Mouse (Mus musculus): ENCODE measurements around the gene Itga9. TPM values are rescaled to one million over a fixed set of nuclear protein-coding genes. Genes with fewer than 3 reads are reported as not detected.

Gene Itga9
- total RNA-seq, 4 experiments from 2014 or later: 5.6 to 6.3 (median 6.1) TPM

- no peak for DNase-seq (ENCODE audit: low spot score in 2 of 2)
Observed at GRCm38 (mm10) chr9:118686166-118686961, 79.9 kb downstream of the Itga9 start.

DNA sequence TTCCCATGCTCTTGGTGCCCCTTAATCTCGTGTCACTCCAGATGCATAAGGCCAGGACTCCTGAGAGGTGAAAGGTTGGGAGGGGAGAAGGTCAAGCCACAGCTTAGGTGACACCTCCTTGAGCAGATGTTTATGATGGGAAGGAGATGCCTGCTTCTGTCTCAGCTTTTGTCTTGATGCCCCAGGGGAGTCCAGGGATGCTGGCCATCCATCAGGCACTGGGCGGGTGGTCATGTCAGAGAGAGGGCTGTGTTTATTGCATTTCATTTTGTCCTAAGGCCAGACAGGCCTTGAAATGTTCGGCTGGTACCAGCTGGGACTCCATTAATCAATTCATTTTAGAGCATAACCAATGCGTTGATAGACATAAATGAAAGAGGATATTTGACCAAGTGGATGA is 81.8 kb downstream of the Itga9 start:
- DNase-seq (ENCODE audit: low spot score in 2 of 2): no peak

- DNase-seq (ENCODE audit: low spot score in 2 of 2): no peak
Observed at GRCm38 (mm10) chr9:118688921-118689451, 82.5 kb downstream of the Itga9 start.

GRCm38 (mm10) chr9:118693256-118693655 is 86.8 kb downstream of the Itga9 start:
- DNase-seq (ENCODE audit: low spot score in 2 of 2): peak in 1 of 2 experiments; percentile 78

- no peak for DNase-seq (ENCODE audit: low spot score in 2 of 2)
Observed at GRCm38 (mm10) chr9:118694420-118694825, 87.9 kb downstream of the Itga9 start.

DNA sequence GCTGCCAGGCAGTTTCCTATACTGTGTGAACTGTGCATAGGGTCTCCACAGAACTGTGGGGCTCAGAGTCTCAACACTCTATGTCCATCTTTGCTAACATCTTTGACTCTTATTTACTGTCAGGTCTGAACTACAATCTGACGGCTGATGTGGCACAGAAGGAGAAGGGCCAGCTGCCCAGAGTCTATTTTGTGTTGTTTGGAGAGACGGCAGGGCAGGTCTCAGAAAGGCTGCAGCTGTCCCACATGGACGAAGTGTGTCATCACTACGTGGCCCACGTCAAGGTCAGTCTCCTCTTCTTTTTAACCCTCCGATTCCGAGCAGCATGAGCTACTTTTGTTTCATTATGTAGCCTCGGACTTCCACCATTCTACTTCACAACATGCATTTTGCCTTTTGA is 91.7 kb downstream of the Itga9 start:
- no peak for DNase-seq (ENCODE audit: low spot score in 2 of 2)

DNA sequence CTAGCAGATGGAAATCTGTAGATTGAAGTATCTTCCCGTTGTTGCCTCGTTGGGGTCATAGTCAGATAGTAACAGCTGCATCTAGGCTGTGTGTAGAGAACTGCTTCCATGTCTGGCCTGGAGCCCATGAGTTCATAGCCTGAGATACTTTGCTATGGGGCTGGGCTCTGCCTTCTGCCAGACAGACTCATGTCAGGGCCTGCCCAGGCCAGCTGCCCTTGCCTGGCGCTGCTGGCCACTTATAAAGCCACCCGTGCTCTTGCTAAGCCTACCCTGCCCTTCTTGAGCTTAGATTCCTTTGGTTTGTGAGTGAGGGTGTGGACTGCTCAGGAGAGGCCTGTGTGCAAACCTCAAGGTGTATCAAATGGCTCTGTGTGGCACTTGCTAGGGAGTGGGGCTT is 93.2 kb downstream of the Itga9 start:
- DNase-seq (ENCODE audit: low spot score in 2 of 2): no peak

GRCm38 (mm10) chr9:118700889-118701288 is 94.4 kb downstream of the Itga9 start:
- DNase-seq (ENCODE audit: low spot score in 2 of 2): no peak

- no peak for DNase-seq (ENCODE audit: low spot score in 2 of 2)
Observed at GRCm38 (mm10) chr9:118701791-118702190, 95.3 kb downstream of the Itga9 start.

DNA sequence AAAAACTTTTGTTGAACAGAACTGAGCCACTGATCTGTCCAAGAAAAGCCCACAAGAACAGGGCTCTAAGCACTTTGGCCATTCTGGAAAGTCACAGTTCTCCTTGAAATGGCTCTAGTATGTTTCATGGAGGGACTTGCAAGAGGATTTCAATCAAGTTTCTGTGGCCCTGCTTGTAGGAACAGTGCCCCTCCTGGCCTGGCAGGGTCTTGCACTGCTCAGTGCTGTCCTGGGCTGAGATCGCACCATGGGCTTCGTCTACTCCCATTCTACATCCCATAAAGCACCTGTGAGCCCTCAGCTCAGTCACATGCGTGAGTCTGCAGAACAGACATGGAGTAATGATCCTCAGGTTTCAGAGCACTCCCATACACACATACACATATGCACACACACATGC is 96.7 kb downstream of the Itga9 start:
- no peak for DNase-seq (ENCODE audit: low spot score in 2 of 2)

DNA sequence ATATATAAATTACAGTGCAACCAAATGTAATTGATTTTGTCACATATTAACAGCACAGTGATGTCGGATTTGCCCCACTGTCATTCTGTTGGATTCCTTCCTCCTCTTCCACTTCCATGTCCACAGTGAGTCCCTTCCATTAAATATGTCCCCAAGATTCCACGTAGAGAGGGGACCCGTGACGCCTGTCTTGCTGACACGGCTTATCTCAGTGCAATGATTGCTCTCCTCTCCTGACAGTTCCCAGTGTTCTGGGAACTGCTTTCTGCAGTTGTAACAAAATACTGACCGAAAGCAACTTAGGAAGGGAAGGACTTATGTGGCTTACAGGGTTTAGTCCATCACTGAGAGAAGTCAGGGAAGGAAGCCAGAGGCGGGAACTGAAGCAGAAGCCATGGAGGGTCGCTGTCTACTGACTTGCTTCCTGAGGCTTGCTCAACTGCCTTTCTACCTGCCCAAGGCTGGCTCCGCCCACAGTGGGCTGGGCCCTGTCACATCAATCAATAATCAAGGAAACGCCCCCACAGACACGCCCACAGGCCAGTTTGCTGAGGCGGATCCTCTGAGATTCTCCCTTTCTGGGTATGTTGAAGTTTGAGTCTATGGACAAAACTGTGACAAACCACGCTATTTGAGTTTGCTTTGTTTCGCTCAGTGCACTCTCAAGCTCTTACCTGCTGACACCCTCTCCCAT is 99.0 kb downstream of the Itga9 start:
- DNase-seq (ENCODE audit: low spot score in 2 of 2): no peak

DNA sequence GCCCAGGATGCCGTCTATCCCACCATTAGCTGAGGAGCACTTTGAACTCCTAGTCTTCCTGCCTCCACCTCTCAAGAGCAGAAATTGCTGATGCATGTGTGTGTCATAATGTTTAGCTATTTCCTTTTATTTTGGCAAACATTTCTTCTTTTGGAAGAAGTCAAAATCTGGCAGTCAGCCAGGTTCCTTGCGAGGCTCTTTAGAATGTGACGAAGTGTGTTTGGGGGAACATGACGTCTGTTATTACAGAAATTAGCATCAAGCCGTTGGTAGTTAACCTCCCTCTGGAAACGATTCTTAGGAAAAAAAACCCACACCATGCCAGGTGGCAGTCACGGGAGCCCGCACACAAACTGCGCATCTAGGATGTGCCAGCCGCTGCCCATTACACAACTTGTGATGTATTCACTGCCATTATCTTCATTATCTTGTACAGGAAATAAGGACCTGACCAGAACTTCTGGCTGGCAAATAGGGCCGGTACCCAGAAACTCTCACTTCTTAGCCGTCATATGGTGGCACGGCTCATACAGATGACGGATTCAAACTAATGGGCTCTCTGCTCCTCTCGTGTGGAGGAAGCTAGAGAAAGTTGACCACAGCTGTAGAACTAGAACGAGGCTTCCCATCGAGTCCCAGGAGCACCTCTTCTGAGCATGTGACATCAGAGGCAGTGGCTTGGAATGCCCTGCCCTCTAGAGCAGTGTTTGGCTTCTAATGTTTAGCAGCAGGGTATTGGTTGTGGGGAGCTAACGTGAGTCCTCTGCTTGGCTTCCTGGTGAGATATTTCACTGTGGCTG is 99.9 kb downstream of the Itga9 start:
- DNase-seq (ENCODE audit: low spot score in 2 of 2): peak in 1 of 2 experiments; percentile 24

GRCm38 (mm10) chr9:118710625-118711024 is 104.1 kb downstream of the Itga9 start:
- DNase-seq (ENCODE audit: low spot score in 2 of 2): no peak

- no peak for DNase-seq (ENCODE audit: low spot score in 2 of 2)
Observed at GRCm38 (mm10) chr9:118711749-118712148, 105.3 kb downstream of the Itga9 start.

GRCm38 (mm10) chr9:118713515-118713914 is 107.0 kb downstream of the Itga9 start:
- no peak for DNase-seq (ENCODE audit: low spot score in 2 of 2)

DNA sequence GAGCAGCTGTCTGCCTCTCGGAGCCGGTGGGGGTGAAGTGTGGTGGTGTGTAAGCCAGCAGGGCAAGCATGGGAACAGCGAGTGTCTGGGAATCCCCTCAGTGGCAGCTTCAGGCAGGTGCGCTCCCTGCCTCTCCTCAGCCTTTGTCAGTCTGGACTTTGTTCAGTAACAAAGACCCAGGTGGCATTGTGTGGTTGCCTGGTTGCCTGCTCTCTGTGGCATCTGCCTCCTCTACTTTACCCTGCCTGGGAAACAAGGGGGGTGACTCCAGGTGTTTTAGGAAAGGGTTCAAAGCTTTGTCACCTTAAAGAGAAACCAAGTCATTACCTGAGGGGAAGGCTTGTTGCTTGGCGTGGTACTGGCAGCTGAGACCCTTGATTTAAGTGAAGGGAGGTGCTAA is 108.0 kb downstream of the Itga9 start:
- DNase-seq (ENCODE audit: low spot score in 2 of 2): no peak

GRCm38 (mm10) chr9:118715971-118716628 is 109.6 kb downstream of the Itga9 start:
- no peak for DNase-seq (ENCODE audit: low spot score in 2 of 2)

DNA sequence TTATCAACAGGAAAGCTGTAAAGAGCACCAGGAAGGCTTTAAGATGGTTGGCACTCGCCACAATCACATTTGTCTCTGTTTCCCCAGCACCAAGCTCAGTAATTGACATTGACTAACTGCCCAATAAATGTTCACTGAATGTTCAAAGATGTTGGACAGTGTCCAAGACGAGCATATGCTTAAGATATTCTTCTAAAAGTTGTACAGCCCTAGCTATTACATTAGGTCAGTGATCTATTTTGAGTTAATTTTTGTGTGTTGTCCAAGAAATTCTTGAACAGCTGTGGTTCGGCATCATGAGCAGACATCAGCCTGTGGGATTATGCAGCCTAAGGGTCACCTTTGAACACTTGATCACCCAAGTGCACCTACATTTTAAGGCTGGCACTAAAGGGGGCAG is 110.9 kb downstream of the Itga9 start:
- no peak for DNase-seq (ENCODE audit: low spot score in 2 of 2)

GRCm38 (mm10) chr9:118718511-118718910 is 112.0 kb downstream of the Itga9 start:
- no peak for DNase-seq (ENCODE audit: low spot score in 2 of 2)

- DNase-seq (ENCODE audit: low spot score in 2 of 2): no peak
Observed at GRCm38 (mm10) chr9:118721056-118721455, 114.6 kb downstream of the Itga9 start.

DNA sequence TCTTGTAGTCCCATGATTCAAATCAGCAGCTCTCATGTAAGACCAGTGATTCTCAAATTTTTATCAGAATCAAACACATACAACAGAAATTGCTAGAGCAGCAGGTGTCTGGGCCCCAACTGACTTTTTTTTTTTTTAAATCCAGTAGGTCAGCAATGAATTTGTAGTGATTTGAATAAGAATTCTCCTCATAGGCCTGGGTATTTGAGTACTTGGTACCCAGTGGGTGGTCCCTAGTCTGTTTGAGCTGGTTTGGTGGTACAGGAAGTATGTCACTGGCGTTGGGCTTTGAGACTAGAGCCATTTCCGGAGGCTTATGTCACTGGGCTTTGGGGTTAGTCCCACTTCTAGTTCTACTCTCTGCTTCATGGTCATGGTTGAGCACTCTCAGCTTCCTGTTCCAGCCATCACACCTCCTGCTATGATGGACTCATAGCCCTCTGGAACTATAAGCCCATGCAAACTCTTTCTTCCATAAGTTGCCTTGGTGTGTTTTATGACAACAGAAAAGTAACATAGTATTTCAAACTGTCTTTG is 116.4 kb downstream of the Itga9 start:
- no peak for DNase-seq (ENCODE audit: low spot score in 2 of 2)
